Mouse (Mus musculus): ENCODE measurements around the gene Myo1d. TPM values are rescaled to one million over a fixed set of nuclear protein-coding genes. Genes with fewer than 3 reads are reported as not detected.

Gene Myo1d
- total RNA-seq, 4 experiments from 2014 or later = 8.2 to 11.1 (median 10.2) TPM

DNA sequence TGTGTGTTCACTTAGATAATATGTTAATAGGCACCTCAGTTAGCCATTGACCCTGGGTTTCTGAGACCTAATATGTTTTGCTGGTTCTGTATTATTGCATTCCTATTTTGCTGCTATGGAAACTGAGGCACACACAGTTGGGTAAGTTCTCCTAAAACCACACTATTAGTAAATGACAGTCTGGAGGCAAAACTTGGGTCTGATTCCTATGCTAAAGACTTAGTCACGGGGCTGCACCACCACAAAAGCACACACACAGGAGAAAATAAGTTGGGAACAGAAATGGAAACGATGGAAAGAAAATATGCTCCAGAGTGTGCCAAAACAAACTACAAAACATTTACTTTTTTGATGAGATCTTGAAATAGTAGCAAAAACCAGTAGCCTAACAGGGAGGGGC is 45.1 kb downstream of the Myo1d start:
- DNase-seq (ENCODE audit: low spot score in 2 of 2) = no peak

- DNase-seq (ENCODE audit: low spot score in 2 of 2) = no peak
These were observed 55.1 kb downstream of the Myo1d start for GRCm38 (mm10) chr11:80724701-80725100.

DNA sequence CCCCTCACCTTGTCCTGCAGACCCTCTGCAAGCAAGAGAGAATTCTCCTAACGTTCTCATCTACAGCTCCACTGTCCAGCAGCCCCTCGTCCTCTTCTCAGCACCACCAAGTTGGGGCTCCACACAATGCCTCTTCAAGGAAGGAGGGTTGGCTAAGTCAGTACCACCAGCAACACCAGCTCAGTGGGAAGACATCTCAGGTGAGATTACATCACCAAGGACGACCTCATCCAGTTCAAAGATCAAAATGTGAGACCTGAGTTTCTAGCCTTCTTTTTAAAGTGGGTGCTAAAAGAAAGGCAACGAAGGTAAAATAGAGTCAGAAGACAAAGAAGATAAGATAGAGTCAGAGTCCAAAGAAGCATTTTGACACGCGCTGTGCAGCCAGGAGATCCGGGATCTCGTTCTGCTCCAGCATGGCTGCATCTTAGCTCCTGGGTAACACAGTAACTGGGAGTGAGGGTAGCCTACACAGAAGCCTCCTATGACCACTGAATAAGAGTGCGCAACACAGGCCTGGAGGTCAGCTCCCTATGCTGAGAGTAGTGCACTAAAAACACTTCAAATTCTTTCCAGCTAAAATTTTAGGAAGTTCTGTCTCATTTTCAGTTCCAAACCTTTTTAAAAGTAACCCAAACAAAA is 56.3 kb downstream of the Myo1d start:
- DNase-seq (ENCODE audit: low spot score in 2 of 2) = no peak

DNA sequence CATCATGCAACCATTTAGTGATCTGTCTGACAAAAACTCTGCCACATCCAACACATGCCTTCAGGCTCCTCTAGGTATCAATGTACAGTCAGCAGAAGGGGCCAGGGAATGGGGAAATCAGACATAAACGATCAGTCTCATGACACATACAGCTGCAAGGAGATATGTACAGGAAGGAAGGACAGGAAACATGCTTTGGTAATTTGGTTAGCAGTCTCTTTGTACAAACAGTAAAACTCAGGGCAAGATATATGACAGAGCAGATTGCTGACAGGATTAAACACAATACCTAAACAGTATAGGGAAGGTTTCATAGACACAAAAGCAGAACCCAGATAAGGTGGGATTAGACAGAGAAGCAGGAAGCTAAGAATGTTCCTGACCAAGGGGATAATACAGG is 60.8 kb downstream of the Myo1d start:
- no peak for DNase-seq (ENCODE audit: low spot score in 2 of 2)

- no peak for DNase-seq (ENCODE audit: low spot score in 2 of 2)
These were observed 61.8 kb downstream of the Myo1d start for GRCm38 (mm10) chr11:80718036-80718435.

DNA sequence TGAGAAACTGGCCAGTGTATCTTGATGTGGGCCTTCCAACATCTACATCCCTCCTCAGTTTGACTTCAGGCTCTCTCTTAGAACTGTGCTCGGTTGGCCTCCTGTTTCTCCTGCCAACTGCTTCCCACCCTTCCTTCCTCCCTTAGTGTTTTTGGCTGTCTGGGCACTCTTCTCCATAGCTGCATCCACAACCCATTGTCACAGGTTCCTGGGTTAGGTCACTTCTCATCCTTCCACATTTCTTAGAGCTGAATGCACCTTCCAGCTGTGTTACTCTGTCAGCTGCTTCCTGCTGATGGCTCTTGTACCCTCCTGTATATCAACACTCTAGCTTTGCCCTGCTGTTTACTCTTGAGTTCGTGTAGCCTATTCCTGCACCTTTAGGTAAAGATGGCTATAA is 64.7 kb downstream of the Myo1d start:
- no peak for DNase-seq (ENCODE audit: low spot score in 2 of 2)

DNA sequence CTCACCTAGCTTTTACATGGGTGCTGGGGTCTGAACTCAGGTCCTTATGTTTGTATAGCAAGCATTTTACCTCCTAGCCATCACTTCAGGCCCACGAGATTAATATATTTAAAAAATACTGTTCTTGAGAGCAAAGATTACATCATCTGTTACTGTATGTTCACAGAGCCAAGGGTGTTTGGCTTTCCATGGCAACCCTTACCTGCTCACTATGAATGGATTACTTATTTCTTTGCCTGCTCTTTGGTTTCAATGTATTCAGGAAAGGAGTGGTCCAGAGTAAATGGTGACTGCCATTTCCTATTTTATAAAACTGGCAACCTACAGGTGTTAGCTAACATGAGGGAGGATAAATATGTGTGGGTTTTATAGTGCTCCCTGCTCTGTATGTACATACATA is 66.1 kb downstream of the Myo1d start:
- no peak for DNase-seq (ENCODE audit: low spot score in 2 of 2)

DNA sequence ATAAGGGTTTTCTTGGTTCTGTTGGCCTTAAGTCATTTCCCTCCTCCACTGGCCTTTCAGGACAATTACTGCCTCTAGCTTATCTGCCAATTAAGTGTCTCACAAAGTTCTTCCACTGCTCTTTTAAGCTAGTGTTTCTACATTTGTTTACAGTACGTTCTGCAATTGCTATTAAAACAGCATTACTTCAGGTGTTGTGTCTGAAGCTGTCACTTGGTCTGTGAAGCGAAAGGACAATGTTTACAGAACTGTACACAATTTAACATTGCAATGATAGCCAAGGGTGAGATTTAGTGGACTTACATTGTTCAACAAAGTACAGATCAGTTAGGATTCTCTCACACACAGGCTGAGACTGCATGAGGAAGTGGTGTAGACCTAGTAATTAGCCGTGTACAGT is 67.6 kb downstream of the Myo1d start:
- DNase-seq (ENCODE audit: low spot score in 2 of 2) = no peak

DNA sequence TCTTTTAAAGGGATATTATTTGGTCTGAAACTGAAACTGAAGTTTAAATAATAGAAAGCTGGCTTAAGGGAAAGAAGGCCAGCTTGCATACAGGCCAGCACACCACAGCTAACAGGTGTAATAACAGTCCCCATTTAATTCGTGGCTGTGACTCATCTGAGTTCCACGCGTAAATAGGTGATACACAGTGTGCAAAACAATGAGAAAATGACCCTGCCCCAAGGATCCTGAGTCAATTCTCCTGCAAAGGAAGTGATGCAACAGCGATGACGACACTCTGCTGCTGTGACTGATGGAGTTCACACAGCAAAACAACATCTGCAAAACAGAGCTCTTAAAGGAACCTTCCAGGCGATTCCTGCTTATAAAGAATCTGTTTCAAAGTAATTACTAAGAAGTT is 68.5 kb downstream of the Myo1d start:
- no peak for DNase-seq (ENCODE audit: low spot score in 2 of 2)

GRCm38 (mm10) chr11:80700611-80701010 is 79.2 kb downstream of the Myo1d start:
- no peak for DNase-seq (ENCODE audit: low spot score in 2 of 2)

GRCm38 (mm10) chr11:80698721-80699120 is 81.1 kb downstream of the Myo1d start:
- no peak for DNase-seq (ENCODE audit: low spot score in 2 of 2)

- DNase-seq (ENCODE audit: low spot score in 2 of 2) = no peak
These were observed 83.5 kb downstream of the Myo1d start for GRCm38 (mm10) chr11:80696350-80696749.

- DNase-seq (ENCODE audit: low spot score in 2 of 2) = no peak
These were observed 95.2 kb downstream of the Myo1d start for GRCm38 (mm10) chr11:80684603-80685002.

DNA sequence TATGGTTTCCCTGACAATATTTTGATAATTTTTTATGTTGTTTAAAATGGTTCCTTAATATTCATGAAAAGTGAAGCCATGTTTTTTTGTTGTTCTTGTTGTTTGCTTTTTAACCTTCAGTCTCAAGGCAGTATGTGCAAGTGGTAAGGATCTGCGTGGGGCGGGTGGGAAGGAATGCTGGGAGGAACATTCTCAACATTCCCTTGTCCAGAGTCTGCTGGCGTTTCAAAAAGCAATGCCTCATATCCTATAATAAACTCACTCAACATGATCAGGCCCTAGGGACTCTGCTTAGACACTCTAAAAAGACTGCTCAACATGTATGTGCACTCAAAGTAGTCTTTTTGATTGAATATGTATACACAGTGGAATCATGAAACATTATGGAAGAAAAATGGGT is 97.1 kb downstream of the Myo1d start:
- DNase-seq (ENCODE audit: low spot score in 2 of 2) = no peak

GRCm38 (mm10) chr11:80673013-80673412 is 106.8 kb downstream of the Myo1d start:
- no peak for DNase-seq (ENCODE audit: low spot score in 2 of 2)

GRCm38 (mm10) chr11:80670391-80670790 is 109.4 kb downstream of the Myo1d start:
- peak; percentile 26 to 49 for DNase-seq (ENCODE audit: low spot score in 2 of 2)

DNA sequence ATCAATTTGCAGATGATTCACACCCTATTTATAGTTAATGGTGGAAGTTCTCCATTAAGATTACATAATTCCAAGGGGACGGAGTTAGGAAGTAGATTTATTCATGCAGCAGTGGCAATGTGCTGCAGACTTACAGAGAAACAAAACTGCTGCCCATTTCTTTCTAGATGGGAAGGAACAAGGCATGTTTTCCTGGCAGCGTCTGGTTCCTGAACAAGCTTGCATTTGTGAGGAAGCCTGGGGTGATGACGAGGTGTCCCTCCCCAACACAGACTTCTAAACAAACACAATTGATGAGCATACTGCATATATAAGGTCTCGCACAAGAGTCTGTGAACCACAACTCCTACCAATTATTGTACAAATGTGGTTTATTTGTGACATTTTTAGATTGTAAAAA is 109.9 kb downstream of the Myo1d start:
- peak; percentile 30 to 49 for DNase-seq (ENCODE audit: low spot score in 2 of 2)

- DNase-seq (ENCODE audit: low spot score in 2 of 2) = no peak
These were observed 113.6 kb downstream of the Myo1d start for GRCm38 (mm10) chr11:80666211-80666610.

GRCm38 (mm10) chr11:80664261-80664660 is 115.6 kb downstream of the Myo1d start:
- DNase-seq (ENCODE audit: low spot score in 2 of 2) = no peak

- no peak for DNase-seq (ENCODE audit: low spot score in 2 of 2)
These were observed 134.7 kb downstream of the Myo1d start for GRCm38 (mm10) chr11:80645111-80645510.

GRCm38 (mm10) chr11:80628992-80629865 is 150.6 kb downstream of the Myo1d start:
- no peak for DNase-seq (ENCODE audit: low spot score in 2 of 2)

GRCm38 (mm10) chr11:80628581-80628980 is 151.2 kb downstream of the Myo1d start:
- DNase-seq (ENCODE audit: low spot score in 2 of 2) = no peak

DNA sequence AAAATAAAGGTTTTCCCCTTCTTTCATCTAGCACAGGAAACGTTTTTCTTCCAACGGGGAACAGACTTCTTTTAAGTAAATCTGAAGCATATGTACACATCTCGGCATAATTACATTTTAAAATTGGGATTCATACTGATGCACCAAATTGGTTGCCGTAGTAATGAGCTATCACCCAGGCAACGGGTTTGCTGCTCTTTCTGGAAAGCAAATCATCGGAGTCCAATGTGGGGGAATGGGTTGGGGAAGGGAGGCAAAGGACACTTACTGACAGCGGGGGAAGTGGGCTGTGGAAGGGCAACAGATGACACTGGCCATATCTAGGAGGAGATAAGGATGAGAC is 156.8 kb downstream of the Myo1d start:
- DNase-seq (ENCODE audit: low spot score in 2 of 2) = peak; percentile 75 to 78
